ENCODE assay signal across 7 mouse cellular contexts in genomic region chr5:52812456-52812855, GRCm38 (mm10).
"Had no signal": no experiment of that assay in that cellular context is flagged by ENCODE, and none has a peak within 500 bp of the region (broad histone marks: within the 10 kb centered on the region; RNA-seq: fewer than 3 reads in every experiment).

No protein-coding gene starts in this region.

- DNase-seq: kidney, adult 18-20 months; kidney, adult 9 months; kidney, postnatal 14 days; kidney, postnatal 4 days; liver, postnatal 0 days; lung, embryonic 14.5 days; thymus, postnatal 25 days had no signal
